Mouse (Mus musculus) hindbrain, embryonic 13.5 days (tissue): ENCODE data around the gene Gdf7. TPM values are rescaled to one million over a fixed set of nuclear protein-coding genes. Genes with fewer than 3 reads are reported as not detected.

Experiments
- ATAC-seq: fragments of 200-750 bp; cut with Nextera tagmentation; 2 replicates; pipeline ENCODE4 v1.8.0; 2017; ENCODE audit warnings: moderate TSS enrichment; ENCODE audit not compliant: low FRiP score
- H3K27ac ChIP-seq: fragments of 300-500 bp; sonication (generic); 2 replicates; pipeline ENCODE4 v1.5.1; 2015; ENCODE audit warnings: inconsistent platforms, mild to moderate bottlenecking, moderate library complexity
- H3K27me3 ChIP-seq: fragments of 300-500 bp; sonication (generic); 2 replicates; pipeline ENCODE4 v1.6.1; 2015; ENCODE audit warnings: mild to moderate bottlenecking, inconsistent platforms
- H3K36me3 ChIP-seq: fragments of 300-500 bp; sonication (generic); 2 replicates; pipeline ENCODE4 v1.6.1; 2015; ENCODE audit warnings: mild to moderate bottlenecking, inconsistent platforms
- H3K4me1 ChIP-seq: fragments of 300-500 bp; sonication (generic); replicated peaks from 2 replicates; pipeline ENCODE4 v1.6.1; 2015; ENCODE audit warnings: inconsistent platforms
- H3K4me2 ChIP-seq: fragments of 300-500 bp; sonication (generic); 2 replicates; pipeline ENCODE4 v1.6.1; 2015; ENCODE audit warnings: inconsistent platforms, mild to moderate bottlenecking, moderate library complexity
- H3K4me3 ChIP-seq: fragments of 300-500 bp; sonication (generic); 2 replicates; pipeline ENCODE4 v1.5.1; 2015; ENCODE audit warnings: mild to moderate bottlenecking, inconsistent platforms
- H3K9ac ChIP-seq: fragments of 300-500 bp; sonication (generic); 2 replicates; pipeline ENCODE4 v1.6.1; 2015; ENCODE audit warnings: mild to moderate bottlenecking, inconsistent platforms
- H3K9me3 ChIP-seq: fragments of 300-500 bp; sonication (generic); 2 replicates; pipeline ENCODE4 v1.6.1; 2016; ENCODE audit warnings: inconsistent platforms
- WGBS: fragments of 180-500 bp; shearing (Covaris S2); methylation state at CpG from one replicate; pipeline ENCODE4 v1.1.7; 2015; 5-methylcytosine and 5-hydroxymethylcytosine counted together
- polyA plus RNA-seq: library from polyadenylated mRNA; unstranded; fragments of >200 nt; fragmentation: Nextera tagmentation; extraction: Ambion mirVana; gene quantifications from 2 replicates; pipeline ENCODE4 v1.2.1, GENCODE M21; 2015

Gdf7 gene
- polyA plus RNA-seq, 1 experiment from 2014 or later, result 0.88 TPM

GRCm38 (mm10) chr12:8301011-8301814, 541 bp downstream of the Gdf7 start:
- Histone ChIP-seq H3K9ac (peak overlapping the region; percentile 66), H3K27me3 (peaks cover 99% of the 10 kb centered on the region), H3K4me3 (peak overlapping the region; percentile 47), H3K27ac (0 out of 2 replicates have a peak overlapping the region, but pooled peaks have one; percentile 13), H3K36me3 (no peaks in the 10 kb centered on the region), H3K4me2 (peak overlapping the region; percentile 73), H3K4me1 (peaks cover 43% of the 10 kb centered on the region), H3K9me3 (no peaks in the 10 kb centered on the region)
- ATAC-seq, result peak; percentile 18; the same call in 1 of the 2 replicates
- 1% methylated on average over 45 of the region's 46 CpGs for WGBS

DNA sequence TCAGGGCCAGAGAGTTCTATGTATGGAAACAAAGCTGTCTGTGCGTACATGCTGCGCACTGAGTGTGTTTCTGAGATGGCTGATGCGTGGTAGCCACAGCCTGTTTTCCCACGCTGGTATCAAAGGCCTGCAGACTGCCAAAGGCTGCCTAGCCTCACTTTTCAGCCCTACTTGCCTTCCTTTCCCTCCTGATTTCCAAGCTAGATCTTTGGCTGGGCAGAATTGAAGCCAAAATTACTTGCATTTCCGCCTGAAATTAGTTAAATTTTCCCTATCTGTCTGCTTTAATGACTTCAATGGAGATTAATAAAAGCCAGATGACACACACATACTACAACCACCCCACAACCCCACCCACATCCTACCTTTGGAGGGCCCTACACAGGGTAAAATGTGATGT, 1.2 kb downstream of the Gdf7 start:
- no peaks in the 10 kb centered on the region for H3K9me3 ChIP-seq
- peaks cover 43% of the 10 kb centered on the region for H3K4me1 ChIP-seq
- 23% methylated on average over 5 of the region's 5 CpGs for WGBS
- no peaks in the 10 kb centered on the region for H3K36me3 ChIP-seq
- no peak overlapping the region for H3K4me2 ChIP-seq
- ATAC-seq, result no peak
- peaks cover 98% of the 10 kb centered on the region for H3K27me3 ChIP-seq
- peak overlapping the region; percentile 31; the same call in 1 of the 2 replicates for H3K9ac ChIP-seq
- 0 out of 2 replicates have a peak overlapping the region, but pooled peaks have one; percentile 13 for H3K27ac ChIP-seq
- peak overlapping the region; percentile 47; the same call in 1 of the 2 replicates for H3K4me3 ChIP-seq

GRCm38 (mm10) chr12:8300111-8300480, 1.7 kb downstream of the Gdf7 start:
- Histone ChIP-seq H3K27me3 (peaks cover 98% of the 10 kb centered on the region), H3K4me3 (peak overlapping the region; percentile 2; the same call in 1 of the 2 replicates), H3K4me1 (peaks cover 43% of the 10 kb centered on the region), H3K9me3 (no peaks in the 10 kb centered on the region), H3K27ac (no peak overlapping the region), H3K36me3 (no peaks in the 10 kb centered on the region), H3K4me2 (no peak overlapping the region), H3K9ac (peak overlapping the region; percentile 13; the same call in 1 of the 2 replicates)
- no peak for ATAC-seq
- WGBS, result 12% methylated on average over 10 of the region's 10 CpGs

- Histone ChIP-seq H3K4me1 (peaks cover 43% of the 10 kb centered on the region), H3K4me2 (no peak overlapping the region), H3K27me3 (peaks cover 99% of the 10 kb centered on the region), H3K9me3 (no peaks in the 10 kb centered on the region), H3K27ac (no peak overlapping the region), H3K4me3 (peak overlapping the region; percentile 11; the same call in 1 of the 2 replicates), H3K9ac (peak overlapping the region; percentile 13; the same call in 1 of the 2 replicates), H3K36me3 (no peaks in the 10 kb centered on the region)
- no peak for ATAC-seq
- 5% methylated on average over 34 of the region's 34 CpGs for WGBS
Measured at GRCm38 (mm10) chr12:8299143-8300110, 2.3 kb downstream of the Gdf7 start.

DNA sequence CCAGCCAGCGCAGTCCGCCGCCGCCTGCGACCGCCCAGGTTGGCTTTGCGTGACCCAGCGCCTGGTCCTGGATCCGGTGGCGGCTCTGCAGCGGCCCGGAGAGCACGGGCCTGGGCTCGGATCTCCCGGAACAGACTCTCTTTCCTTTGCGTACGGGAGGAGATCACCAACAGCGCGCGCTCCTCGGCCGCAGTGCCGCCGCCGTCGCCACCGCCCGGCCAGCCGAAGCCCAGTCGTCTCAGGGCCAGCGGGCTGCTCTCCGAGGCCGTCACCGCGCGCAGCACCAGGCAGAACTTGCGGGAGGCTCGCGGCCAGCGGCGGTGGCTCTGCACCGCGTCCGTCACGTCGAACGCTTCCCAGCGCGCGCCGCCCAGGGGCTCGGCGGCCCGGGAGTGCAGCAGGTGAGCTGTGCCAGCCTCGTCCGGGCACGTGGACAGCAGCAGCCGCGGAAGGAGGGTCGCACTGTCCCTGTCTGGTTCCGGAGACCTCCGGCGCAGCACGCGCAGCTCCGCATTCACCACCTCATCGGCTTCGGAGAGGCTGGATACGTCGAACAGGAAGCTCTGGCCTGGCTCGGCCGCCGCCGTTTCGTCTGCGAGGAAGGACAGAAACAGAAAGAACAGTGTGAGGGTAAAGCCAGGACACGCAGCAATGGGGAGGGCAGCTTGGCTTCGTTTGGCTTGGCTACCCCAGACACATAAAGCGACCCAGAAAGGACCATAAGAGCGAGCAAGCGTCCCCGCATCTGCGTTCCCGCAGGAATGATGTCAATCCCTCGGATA, 3.2 kb downstream of the Gdf7 start:
- WGBS, result 3% methylated on average over 75 of the region's 85 CpGs
- Histone ChIP-seq H3K27me3 (peaks cover 99% of the 10 kb centered on the region), H3K9ac (peak overlapping the region; percentile 51), H3K4me3 (peak overlapping the region; percentile 42), H3K9me3 (no peaks in the 10 kb centered on the region), H3K4me1 (peaks cover 43% of the 10 kb centered on the region), H3K36me3 (no peaks in the 10 kb centered on the region), H3K4me2 (peak overlapping the region; percentile 60), H3K27ac (no peak overlapping the region)
- ATAC-seq, result no peak

- peak overlapping the region; percentile 60 for H3K4me2 ChIP-seq
- no peaks in the 10 kb centered on the region for H3K9me3 ChIP-seq
- H3K4me3 ChIP-seq, result peak overlapping the region; percentile 42
- H3K4me1 ChIP-seq, result peaks cover 43% of the 10 kb centered on the region
- no peaks in the 10 kb centered on the region for H3K36me3 ChIP-seq
- peak overlapping the region; percentile 51 for H3K9ac ChIP-seq
- H3K27ac ChIP-seq, result no peak overlapping the region
- WGBS, result 6% methylated on average over 34 of the region's 34 CpGs
- peaks cover 90% of the 10 kb centered on the region for H3K27me3 ChIP-seq
- no peak for ATAC-seq
Measured at GRCm38 (mm10) chr12:8297586-8298214, 4.1 kb downstream of the Gdf7 start.

DNA sequence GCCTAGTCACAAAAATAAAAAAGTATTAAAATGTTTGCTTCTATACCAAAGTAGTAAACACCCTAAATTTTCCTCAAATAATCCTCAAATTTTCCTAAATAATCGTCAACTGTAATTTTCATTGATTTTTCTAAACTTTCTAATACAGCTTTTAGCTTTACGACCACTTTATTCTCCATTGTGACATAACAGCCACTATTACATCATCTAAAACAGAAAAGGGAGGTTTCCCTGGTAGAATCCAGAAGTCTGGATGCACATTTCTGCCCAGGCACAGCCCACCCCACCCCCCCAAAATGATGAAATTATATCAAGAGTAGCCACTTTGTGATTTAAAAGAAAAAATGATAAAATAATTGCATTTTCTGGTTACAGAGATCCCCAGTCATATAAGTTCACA, 5.6 kb downstream of the Gdf7 start:
- Histone ChIP-seq H3K27ac (no peak overlapping the region), H3K4me3 (no peak overlapping the region), H3K9me3 (no peaks in the 10 kb centered on the region), H3K9ac (no peak overlapping the region), H3K27me3 (peaks cover 75% of the 10 kb centered on the region), H3K4me1 (peaks cover 40% of the 10 kb centered on the region), H3K36me3 (no peaks in the 10 kb centered on the region), H3K4me2 (no peak overlapping the region)
- 89% methylated on average over 2 of the region's 2 CpGs for WGBS
- ATAC-seq, result no peak

DNA sequence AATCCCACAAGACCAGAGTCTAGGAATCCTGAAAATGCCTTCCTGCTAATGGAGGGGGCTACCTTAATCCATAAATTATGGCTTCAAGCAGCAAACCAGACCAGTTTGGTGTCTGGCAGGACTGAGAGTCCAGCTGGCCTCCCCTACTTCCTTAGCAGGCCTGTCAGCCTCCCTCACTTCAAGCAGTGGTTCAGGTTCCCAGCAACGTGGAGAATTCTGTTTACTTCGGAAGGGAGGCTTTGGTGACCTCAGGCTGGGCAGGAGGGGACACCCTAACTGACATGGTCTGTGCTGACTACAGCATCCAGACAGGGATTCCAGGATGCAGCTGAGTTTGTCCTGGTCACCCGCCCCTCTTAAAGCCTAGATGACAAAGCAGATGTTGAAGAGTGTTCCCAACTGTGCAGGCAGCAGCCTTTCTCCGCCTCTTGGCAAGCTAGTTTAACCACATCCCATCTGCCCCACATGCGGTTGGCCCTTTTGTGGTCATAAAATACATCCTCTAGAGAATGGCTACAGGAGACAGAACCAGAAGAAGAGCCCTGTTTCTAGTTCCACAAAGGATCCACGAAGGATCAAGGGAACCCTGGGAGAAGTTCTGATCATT, 6.3 kb downstream of the Gdf7 start:
- H3K27me3 ChIP-seq, result peaks cover 68% of the 10 kb centered on the region

DNA sequence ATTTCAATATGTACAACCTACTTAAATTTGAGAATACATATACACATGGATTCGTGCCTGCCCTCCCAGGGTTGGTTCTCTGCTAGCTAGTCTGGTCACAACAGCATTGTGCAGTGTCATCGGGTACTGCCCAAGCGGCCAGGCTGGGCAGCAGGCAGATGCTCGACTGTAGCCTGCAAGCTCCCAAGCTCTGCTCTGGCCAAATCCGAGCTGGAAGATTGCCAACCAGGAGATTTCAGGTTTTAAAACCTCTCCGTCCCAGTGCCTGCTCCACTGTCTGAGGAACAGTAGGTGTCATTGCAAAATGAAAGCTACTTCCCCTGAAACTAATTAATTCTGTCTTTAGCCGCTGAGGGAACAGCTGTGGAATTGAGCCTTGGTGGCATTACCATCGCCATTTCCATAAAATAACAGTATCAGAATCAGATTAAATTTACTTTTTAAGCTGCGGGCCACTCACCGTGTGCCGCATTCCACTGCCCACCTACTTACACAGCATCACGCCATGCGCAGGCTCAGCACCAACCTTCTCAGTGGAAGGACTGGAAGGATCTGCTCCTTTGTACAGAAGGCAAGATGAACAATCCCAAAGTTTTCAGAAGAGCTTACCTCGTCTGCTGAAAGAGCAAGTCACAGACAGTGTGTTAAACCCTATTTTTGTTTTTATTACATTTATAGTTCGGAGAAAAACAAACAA, 10.4 kb downstream of the Gdf7 start:
- ATAC-seq, result peak; percentile 53; the same call in 1 of the 2 replicates
- H3K4me2 ChIP-seq, result no peak overlapping the region
- 54% methylated on average over 15 of the region's 15 CpGs for WGBS

More for the DNA sequence above, 6.3 kb downstream of the Gdf7 start:
- peaks cover 44% of the 10 kb centered on the region for H3K4me1 ChIP-seq
- no peak overlapping the region for H3K9ac ChIP-seq
- 60% methylated on average over 6 of the region's 6 CpGs for WGBS
- H3K4me2 ChIP-seq, result no peak overlapping the region
- ATAC-seq, result no peak
- no peaks in the 10 kb centered on the region for H3K9me3 ChIP-seq
- no peak overlapping the region for H3K27ac ChIP-seq
- H3K4me3 ChIP-seq, result no peak overlapping the region
- no peaks in the 10 kb centered on the region for H3K36me3 ChIP-seq

DNA sequence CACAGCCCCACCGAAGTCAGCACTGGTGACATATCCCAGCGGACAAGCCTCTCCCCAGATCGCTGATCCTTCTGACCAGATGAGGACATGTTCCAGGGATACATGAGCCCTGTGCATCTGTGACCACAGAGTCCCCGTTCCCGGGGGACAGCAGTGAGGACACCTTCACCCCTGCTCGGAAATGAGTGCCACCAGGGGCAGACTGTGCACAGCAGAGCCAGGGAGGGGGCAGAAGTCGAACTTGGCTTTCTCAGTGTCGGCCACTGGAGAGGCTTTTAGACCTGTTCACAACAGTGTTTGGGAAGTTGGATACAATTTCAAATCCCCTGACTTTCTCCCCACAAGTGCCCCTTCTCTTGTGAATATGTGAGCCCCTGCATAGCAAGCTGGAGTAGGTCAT, 12.3 kb downstream of the Gdf7 start:
- ATAC-seq, result no peak
- no peak overlapping the region for H3K9ac ChIP-seq
- peaks cover 17% of the 10 kb centered on the region for H3K4me1 ChIP-seq
- no peak overlapping the region for H3K4me3 ChIP-seq
- H3K27me3 ChIP-seq, result peaks cover 9% of the 10 kb centered on the region
- no peak overlapping the region for H3K27ac ChIP-seq
- no peaks in the 10 kb centered on the region for H3K9me3 ChIP-seq
- 85% methylated on average over 8 of the region's 8 CpGs for WGBS
- H3K4me2 ChIP-seq, result no peak overlapping the region
- H3K36me3 ChIP-seq, result peaks cover 8% of the 10 kb centered on the region; the same call in 1 of the 2 replicates

More for the DNA sequence above, 10.4 kb downstream of the Gdf7 start:
- H3K4me1 ChIP-seq, result peaks cover 17% of the 10 kb centered on the region
- no peak overlapping the region for H3K4me3 ChIP-seq
- no peak overlapping the region for H3K27ac ChIP-seq
- peaks cover 27% of the 10 kb centered on the region for H3K27me3 ChIP-seq
- H3K36me3 ChIP-seq, result no peaks in the 10 kb centered on the region
- H3K9ac ChIP-seq, result no peak overlapping the region
- H3K9me3 ChIP-seq, result no peaks in the 10 kb centered on the region
